Mouse (Mus musculus) hindbrain, embryonic 13.5 days (tissue): ENCODE measurements around the gene Eif4g3. TPM values are rescaled to one million over a fixed set of nuclear protein-coding genes. Genes with fewer than 3 reads are reported as not detected.

ENCODE experiments used
- ATAC-seq: fragments of 200-750 bp; cut with Nextera tagmentation; 2 replicates; pipeline ENCODE4 v1.8.0; 2017; ENCODE audit warnings: moderate TSS enrichment; ENCODE audit not compliant: low FRiP score
- H3K27ac ChIP-seq: fragments of 300-500 bp; sonication (generic); 2 replicates; pipeline ENCODE4 v1.5.1; 2015; ENCODE audit warnings: inconsistent platforms, mild to moderate bottlenecking, moderate library complexity
- H3K27me3 ChIP-seq: fragments of 300-500 bp; sonication (generic); 2 replicates; pipeline ENCODE4 v1.6.1; 2015; ENCODE audit warnings: mild to moderate bottlenecking, inconsistent platforms
- H3K36me3 ChIP-seq: fragments of 300-500 bp; sonication (generic); 2 replicates; pipeline ENCODE4 v1.6.1; 2015; ENCODE audit warnings: mild to moderate bottlenecking, inconsistent platforms
- H3K4me1 ChIP-seq: fragments of 300-500 bp; sonication (generic); replicated peaks from 2 replicates; pipeline ENCODE4 v1.6.1; 2015; ENCODE audit warnings: inconsistent platforms
- H3K4me2 ChIP-seq: fragments of 300-500 bp; sonication (generic); 2 replicates; pipeline ENCODE4 v1.6.1; 2015; ENCODE audit warnings: inconsistent platforms, mild to moderate bottlenecking, moderate library complexity
- H3K4me3 ChIP-seq: fragments of 300-500 bp; sonication (generic); 2 replicates; pipeline ENCODE4 v1.5.1; 2015; ENCODE audit warnings: mild to moderate bottlenecking, inconsistent platforms
- H3K9ac ChIP-seq: fragments of 300-500 bp; sonication (generic); 2 replicates; pipeline ENCODE4 v1.6.1; 2015; ENCODE audit warnings: mild to moderate bottlenecking, inconsistent platforms
- H3K9me3 ChIP-seq: fragments of 300-500 bp; sonication (generic); 2 replicates; pipeline ENCODE4 v1.6.1; 2016; ENCODE audit warnings: inconsistent platforms
- WGBS: fragments of 180-500 bp; shearing (Covaris S2); methylation state at CpG from one replicate; pipeline ENCODE4 v1.1.7; 2015; 5-methylcytosine and 5-hydroxymethylcytosine counted together
- polyA plus RNA-seq: library from polyadenylated mRNA; unstranded; fragments of >200 nt; fragmentation: Nextera tagmentation; extraction: Ambion mirVana; gene quantifications from 2 replicates; pipeline ENCODE4 v1.2.1, GENCODE M21; 2015

Gene Eif4g3
- polyA plus RNA-seq, 1 experiment from 2014 or later: 48.7 TPM

DNA sequence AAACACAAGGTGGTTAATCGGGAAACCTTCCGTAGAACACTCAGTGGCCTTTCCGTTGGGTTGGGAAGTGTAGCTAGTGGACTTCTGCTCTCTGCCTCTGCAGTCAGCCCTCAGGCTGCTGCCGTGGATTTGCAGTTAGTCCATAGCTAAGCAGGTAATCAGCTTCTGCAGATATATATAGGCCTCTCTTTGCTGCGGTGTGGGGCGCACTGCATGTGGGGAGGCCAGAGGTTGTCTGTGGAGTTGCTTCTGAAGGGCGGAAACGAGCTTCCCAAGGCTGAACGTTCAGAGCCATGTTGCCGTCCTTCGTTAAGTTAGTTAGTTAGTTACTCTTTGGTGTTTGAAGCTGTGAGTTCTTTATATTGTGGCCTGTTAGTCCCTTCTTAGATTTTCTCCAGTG, 80.3 kb downstream of the Eif4g3 start:
- Histone ChIP-seq H3K4me3 (no peak overlapping the region), H3K9ac (no peak overlapping the region), H3K9me3 (no peaks in the 10 kb centered on the region), H3K4me2 (no peak overlapping the region), H3K27ac (0 out of 2 replicates have a peak overlapping the region, but pooled peaks have one; percentile 3), H3K4me1 (peaks cover 27% of the 10 kb centered on the region), H3K36me3 (peaks cover 21% of the 10 kb centered on the region), H3K27me3 (no peaks in the 10 kb centered on the region)
- 92% methylated on average over 11 of the region's 11 CpGs for WGBS
- ATAC-seq: no peak

DNA sequence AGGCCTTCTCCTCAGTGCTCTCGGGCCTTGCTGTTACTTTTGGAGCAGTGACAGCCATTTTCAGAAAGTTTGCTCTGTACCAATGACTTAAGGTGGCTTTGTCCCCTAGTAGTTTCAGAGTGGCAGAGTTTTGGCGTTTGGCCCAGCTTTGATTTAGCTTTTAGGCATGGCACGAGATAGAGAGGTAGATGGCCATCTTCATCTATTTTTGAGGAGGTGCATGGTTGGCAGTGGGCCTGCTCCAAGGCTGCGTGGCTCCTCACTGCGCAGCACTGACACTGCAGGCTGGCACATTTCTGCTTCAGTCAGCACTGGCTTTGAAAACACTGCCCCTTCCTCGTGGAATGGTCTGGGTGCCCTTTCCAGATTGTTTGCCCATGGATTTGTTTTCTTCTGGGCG, 80.7 kb downstream of the Eif4g3 start:
- Histone ChIP-seq H3K27ac (0 out of 2 replicates have a peak overlapping the region, but pooled peaks have one; percentile 3), H3K9ac (no peak overlapping the region), H3K4me1 (peaks cover 24% of the 10 kb centered on the region), H3K27me3 (no peaks in the 10 kb centered on the region), H3K9me3 (no peaks in the 10 kb centered on the region), H3K4me3 (no peak overlapping the region), H3K4me2 (no peak overlapping the region), H3K36me3 (peaks cover 18% of the 10 kb centered on the region)
- no peak for ATAC-seq
- WGBS: 74% methylated on average over 7 of the region's 7 CpGs

DNA sequence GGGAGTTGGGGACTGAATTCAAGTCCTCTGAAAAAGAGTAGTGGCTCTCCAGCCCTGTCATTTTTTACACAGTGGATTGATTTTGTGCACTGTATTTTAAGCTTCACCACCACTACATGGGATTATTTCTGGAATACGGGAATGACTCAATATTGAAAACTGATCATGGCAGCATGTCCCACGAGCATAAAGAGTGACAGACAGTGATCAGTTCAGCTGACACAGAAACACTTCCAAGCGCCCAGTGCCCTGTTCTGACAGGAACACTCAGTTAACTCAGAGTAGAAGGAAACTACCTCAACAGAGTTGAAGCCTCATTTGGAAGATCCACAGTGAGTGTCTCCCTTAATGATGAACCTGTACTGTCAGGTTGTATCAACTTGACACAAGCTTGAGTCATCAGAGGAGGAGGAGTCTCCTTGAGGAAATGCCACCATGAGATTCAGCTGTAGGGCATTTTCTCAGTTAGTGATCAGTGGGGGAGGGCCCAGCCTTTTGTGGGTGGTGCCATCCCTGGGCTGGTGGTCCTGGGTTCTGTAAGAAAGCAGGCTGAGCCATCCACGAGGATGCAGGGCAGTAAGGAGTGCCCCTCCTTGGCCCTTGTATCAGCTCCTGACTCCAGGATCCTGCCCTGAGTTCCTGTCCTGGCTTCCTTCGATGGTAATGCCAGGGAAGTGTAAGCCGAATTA, 82.2 kb downstream of the Eif4g3 start:
- no peak overlapping the region for H3K9ac ChIP-seq
- H3K9me3 ChIP-seq: no peaks in the 10 kb centered on the region
- no peaks in the 10 kb centered on the region for H3K27me3 ChIP-seq
- no peak overlapping the region for H3K4me2 ChIP-seq
- 73% methylated on average over 6 of the region's 6 CpGs for WGBS
- H3K4me3 ChIP-seq: no peak overlapping the region
- peaks cover 15% of the 10 kb centered on the region for H3K36me3 ChIP-seq
- peaks cover 23% of the 10 kb centered on the region for H3K4me1 ChIP-seq
- ATAC-seq: no peak
- H3K27ac ChIP-seq: no peak overlapping the region

DNA sequence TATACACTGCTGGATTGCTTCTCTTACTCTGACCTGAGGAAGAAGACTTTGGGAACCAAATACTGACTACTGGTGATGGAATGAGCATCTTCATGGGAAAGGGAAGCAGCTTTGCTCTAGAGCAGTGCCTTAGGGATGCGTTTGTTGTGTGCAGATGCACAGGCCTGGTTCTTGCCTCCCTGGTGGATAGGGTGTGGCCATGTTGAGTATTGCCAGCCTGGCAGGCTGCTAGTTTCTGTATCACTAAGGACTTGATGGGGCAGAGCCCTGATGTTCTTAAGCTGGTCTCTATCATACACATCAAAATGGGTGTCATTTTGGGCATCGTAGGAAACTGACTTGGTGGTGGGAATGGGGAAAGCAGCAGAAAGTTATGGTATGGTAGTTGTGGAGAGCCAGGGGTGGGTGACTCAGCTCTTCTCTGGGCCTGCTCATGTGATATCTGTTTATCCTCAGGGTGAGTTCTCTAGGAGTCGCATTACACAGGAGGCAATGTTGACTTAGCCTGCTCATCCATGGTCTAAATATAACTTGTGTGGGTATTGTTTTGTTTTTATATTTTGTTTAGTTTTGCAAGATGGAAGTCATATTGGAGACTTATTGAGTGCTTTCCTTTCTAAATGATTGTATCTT, 85.0 kb downstream of the Eif4g3 start:
- no peaks in the 10 kb centered on the region for H3K9me3 ChIP-seq
- H3K4me1 ChIP-seq: peaks cover 36% of the 10 kb centered on the region
- no peaks in the 10 kb centered on the region for H3K27me3 ChIP-seq
- H3K36me3 ChIP-seq: peaks cover 7% of the 10 kb centered on the region; the same call in 1 of the 2 replicates
- H3K27ac ChIP-seq: no peak overlapping the region
- no peak overlapping the region for H3K9ac ChIP-seq
- 96% methylated on average over 3 of the region's 3 CpGs for WGBS
- H3K4me2 ChIP-seq: no peak overlapping the region
- H3K4me3 ChIP-seq: no peak overlapping the region
- no peak for ATAC-seq

DNA sequence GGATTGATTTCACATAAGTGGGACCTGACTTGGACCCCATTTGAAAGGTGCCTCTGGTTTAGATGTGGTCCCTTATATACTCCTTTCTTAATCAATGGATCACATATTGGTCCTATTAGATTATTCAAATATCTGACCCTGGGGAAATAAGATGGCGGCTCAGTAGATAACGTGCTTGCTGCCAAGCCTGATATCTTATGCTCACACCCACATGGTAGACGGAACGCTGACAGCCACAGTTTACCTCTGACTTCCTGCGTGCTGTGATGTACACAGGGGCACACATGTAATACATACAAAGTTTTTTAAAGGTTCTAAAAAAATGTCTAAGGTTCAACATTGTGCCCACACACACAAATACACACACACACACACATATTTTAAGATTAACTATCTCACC, 86.4 kb downstream of the Eif4g3 start:
- WGBS: 84% methylated on average over 5 of the region's 5 CpGs
- Histone ChIP-seq H3K9ac (no peak overlapping the region), H3K4me1 (peaks cover 42% of the 10 kb centered on the region), H3K36me3 (peaks cover 20% of the 10 kb centered on the region), H3K27me3 (no peaks in the 10 kb centered on the region), H3K4me3 (no peak overlapping the region), H3K27ac (no peak overlapping the region), H3K9me3 (no peaks in the 10 kb centered on the region), H3K4me2 (no peak overlapping the region)
- no peak for ATAC-seq

DNA sequence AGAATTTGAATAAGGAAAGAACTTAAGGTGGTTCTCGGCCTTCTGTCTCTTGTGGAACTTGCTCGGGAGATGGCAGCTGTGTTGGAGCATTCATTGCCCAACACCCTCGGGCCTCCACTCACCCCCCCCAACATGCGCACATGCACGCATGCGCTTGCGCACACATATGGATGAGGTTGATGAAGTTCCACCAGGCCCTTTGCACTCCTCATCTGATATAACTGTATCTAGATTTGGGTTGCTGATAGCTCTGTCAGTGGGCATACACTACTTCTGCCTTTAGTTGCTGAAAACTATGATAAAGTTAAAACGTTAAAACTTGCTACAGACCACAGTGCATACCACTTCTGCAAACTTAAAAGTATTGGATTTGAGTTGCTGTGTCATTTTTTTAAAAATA, 89.6 kb downstream of the Eif4g3 start:
- 78% methylated on average over 8 of the region's 8 CpGs for WGBS
- no peak overlapping the region for H3K4me3 ChIP-seq
- H3K36me3 ChIP-seq: peaks cover 21% of the 10 kb centered on the region
- H3K4me1 ChIP-seq: peaks cover 47% of the 10 kb centered on the region
- no peak overlapping the region for H3K4me2 ChIP-seq
- no peak for ATAC-seq
- no peak overlapping the region for H3K9ac ChIP-seq
- no peak overlapping the region for H3K27ac ChIP-seq
- no peaks in the 10 kb centered on the region for H3K27me3 ChIP-seq
- no peaks in the 10 kb centered on the region for H3K9me3 ChIP-seq

DNA sequence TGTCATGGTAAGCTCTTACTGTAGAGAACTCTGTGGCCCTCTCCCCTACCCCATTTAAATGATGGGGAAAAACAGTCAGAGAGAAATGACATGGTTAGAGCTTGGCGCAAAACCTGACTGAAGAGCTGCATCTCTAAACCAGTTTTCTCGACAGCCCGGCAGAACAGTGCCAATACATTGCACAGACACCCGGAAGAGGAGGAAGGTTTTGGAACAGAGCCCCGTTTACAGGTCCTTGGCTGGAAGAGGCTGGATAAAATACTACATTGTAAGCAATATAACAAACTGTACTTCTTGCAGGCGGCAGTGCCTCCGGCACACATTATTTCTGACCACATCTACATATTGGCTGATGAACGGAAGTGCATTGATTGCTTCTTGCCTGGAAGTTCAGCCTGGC, 91.3 kb downstream of the Eif4g3 start:
- WGBS: 89% methylated on average over 8 of the region's 8 CpGs
- Histone ChIP-seq H3K9me3 (no peaks in the 10 kb centered on the region), H3K36me3 (peaks cover 22% of the 10 kb centered on the region), H3K4me2 (no peak overlapping the region), H3K4me3 (no peak overlapping the region), H3K4me1 (peaks cover 47% of the 10 kb centered on the region), H3K27me3 (no peaks in the 10 kb centered on the region), H3K27ac (peak overlapping the region; percentile 76), H3K9ac (no peak overlapping the region)
- no peak for ATAC-seq

DNA sequence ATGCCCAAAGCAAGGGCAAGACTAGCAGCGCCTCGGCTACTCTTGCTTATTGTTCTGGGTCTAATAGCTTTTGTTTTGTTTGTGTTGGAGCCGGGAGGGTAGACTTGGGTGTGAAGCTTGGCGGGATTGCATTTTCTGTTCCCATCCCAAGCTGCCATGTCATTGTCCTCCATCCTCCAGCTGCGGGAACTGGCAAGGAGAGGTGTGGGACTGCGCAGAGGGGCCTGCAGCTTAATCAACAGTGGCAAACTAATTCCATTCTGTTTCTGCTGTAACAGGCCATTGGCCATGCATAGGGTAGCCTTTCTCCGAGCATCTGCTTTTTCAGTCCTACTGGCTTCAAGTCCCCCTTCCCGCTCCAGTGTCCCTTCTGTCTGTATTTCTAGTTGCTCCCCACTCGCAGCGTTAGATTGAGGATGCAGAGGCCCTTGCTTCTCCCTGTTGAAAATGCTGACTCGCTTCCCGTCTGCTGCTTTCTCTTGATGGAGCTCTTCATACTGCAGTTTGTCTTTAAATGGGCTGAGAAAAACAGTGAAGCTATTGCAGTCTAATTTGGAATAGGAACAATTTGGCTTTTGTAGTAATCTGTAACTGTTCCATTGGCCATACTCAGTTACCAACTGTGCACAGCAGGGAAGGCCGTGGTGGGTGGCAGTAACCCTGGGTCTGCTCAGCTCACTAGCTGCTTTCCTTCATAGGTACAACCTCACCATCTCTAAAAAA, 92.2 kb downstream of the Eif4g3 start:
- H3K36me3 ChIP-seq: peaks cover 23% of the 10 kb centered on the region
- no peak overlapping the region for H3K4me3 ChIP-seq
- peaks cover 47% of the 10 kb centered on the region for H3K4me1 ChIP-seq
- no peaks in the 10 kb centered on the region for H3K9me3 ChIP-seq
- no peak overlapping the region for H3K4me2 ChIP-seq
- H3K27ac ChIP-seq: peak overlapping the region; percentile 76
- 62% methylated on average over 13 of the region's 13 CpGs for WGBS
- H3K27me3 ChIP-seq: no peaks in the 10 kb centered on the region
- H3K9ac ChIP-seq: no peak overlapping the region
- no peak for ATAC-seq

DNA sequence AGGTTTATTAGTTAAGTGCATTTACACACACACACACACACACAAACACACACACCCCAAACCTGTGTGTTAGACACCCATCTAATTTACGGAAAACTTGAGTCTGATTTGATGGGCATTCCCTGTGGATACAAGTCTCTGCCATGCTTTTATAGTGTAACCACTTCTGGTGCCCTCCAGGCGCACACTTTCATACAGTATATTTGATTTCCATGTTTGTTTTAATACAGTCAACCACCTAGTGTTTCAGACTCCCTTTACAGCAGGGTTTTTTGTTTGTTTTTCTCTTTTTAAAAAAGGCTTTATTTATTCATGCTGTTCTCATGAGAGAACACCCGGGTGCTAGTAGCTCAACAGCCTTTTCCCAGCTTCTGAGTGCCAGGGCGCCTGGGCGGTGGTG, 94.1 kb downstream of the Eif4g3 start:
- no peak for ATAC-seq
- H3K9ac ChIP-seq: no peak overlapping the region
- H3K4me2 ChIP-seq: no peak overlapping the region

DNA sequence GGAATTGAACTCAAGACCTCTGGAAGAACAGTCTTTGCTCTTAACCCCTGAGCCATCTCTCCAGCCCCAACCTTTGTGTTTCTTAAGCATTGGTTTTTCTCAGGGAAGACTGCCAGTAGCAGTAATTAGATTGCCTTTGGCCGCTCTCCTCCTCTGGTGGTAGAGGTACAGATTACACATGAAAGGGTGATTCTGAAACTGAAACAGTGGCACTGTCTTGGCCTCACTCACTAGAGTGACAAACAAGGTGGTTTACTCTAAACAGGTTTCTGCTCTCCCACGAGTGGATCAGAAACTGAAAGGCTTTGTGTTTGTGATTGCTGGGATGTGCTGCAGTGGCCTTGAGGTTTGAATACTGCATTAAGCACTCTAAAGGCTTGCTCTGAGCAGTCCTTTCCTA, 96.7 kb downstream of the Eif4g3 start:
- H3K27ac ChIP-seq: no peak overlapping the region
- H3K4me1 ChIP-seq: peaks cover 20% of the 10 kb centered on the region
- no peak overlapping the region for H3K4me3 ChIP-seq
- ATAC-seq: no peak
- whole genome bisulfite sequencing: 95% methylated on average over 2 of the region's 2 CpGs
- H3K36me3 ChIP-seq: peaks cover 7% of the 10 kb centered on the region; the same call in 1 of the 2 replicates
- no peak overlapping the region for H3K4me2 ChIP-seq
- H3K27me3 ChIP-seq: no peaks in the 10 kb centered on the region
- no peaks in the 10 kb centered on the region for H3K9me3 ChIP-seq
- no peak overlapping the region for H3K9ac ChIP-seq

More for the DNA sequence above, 94.1 kb downstream of the Eif4g3 start:
- peaks cover 32% of the 10 kb centered on the region for H3K4me1 ChIP-seq
- H3K27me3 ChIP-seq: no peaks in the 10 kb centered on the region
- 87% methylated on average over 5 of the region's 5 CpGs for WGBS
- H3K4me3 ChIP-seq: no peak overlapping the region
- H3K9me3 ChIP-seq: no peaks in the 10 kb centered on the region
- peaks cover 23% of the 10 kb centered on the region for H3K36me3 ChIP-seq
- no peak overlapping the region for H3K27ac ChIP-seq

DNA sequence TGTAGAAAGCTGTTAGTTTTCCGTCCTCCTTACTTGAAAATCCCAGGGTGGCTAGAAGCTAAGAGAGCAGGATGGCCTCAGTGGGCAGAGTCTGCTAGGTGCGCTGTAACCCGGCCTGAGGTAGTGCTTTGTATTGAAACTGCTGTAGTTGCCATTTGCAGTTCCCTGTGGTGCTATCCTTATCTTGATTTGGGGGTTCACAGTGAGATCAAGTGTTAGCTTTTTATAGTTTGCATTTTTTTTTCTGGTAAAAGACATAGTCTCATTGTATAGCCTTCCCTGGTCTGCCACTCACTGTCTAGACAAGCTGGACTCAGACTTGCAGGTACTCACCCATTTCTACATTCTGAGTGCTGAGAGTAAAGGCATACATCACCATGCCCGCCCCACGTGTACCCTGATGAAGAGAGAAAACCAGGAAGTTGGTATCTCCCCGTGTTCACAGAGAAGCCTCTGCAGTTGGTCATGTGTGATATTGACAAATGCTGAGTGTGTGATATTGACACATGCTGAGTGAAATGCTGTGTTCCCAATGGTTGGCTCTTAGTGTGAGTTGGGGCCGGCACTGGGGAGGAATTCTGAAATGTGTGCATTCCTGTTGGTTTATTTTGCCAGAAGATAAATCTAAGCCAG, 98.9 kb downstream of the Eif4g3 start:
- H3K4me3 ChIP-seq: no peak overlapping the region
- H3K27me3 ChIP-seq: no peaks in the 10 kb centered on the region
- no peaks in the 10 kb centered on the region for H3K9me3 ChIP-seq
- H3K27ac ChIP-seq: no peak overlapping the region
- H3K4me2 ChIP-seq: no peak overlapping the region
- ATAC-seq: no peak
- no peak overlapping the region for H3K9ac ChIP-seq
- H3K4me1 ChIP-seq: 0 out of 2 replicates have a peak, but pooled peaks cover 8% of the 10 kb centered on the region
- WGBS: 92% methylated on average over 7 of the region's 7 CpGs
- peaks cover 5% of the 10 kb centered on the region for H3K36me3 ChIP-seq

DNA sequence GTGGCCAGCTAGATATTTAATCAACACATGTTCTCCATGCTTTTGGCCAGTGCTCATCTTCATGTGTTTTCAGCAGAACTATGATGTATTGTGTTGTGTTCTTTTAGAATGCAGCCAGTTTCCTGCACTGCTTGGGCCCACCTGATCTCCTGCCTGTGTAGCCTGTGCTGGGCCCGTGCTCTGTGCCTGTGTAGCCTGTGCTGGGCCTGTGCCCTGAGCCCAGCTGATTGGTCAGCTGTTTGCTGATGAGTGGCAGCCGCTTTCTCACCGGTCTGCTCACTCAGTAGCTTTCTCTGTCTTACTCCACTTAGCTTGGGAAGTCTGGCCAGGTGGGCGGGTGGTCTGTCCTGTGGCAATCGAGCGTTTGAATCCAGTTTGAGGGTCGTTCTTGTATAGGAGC, 107.6 kb downstream of the Eif4g3 start:
- H3K27me3 ChIP-seq: no peaks in the 10 kb centered on the region
- WGBS: 82% methylated on average over 7 of the region's 7 CpGs

More for the DNA sequence above, 107.6 kb downstream of the Eif4g3 start:
- peaks cover 68% of the 10 kb centered on the region for H3K36me3 ChIP-seq
- no peak overlapping the region for H3K4me3 ChIP-seq
- H3K4me1 ChIP-seq: no peaks in the 10 kb centered on the region; the same call in 1 of the 2 replicates
- no peaks in the 10 kb centered on the region for H3K9me3 ChIP-seq
- no peak overlapping the region; the same call in 1 of the 2 replicates for H3K27ac ChIP-seq
- H3K9ac ChIP-seq: no peak overlapping the region
- no peak for ATAC-seq
- no peak overlapping the region for H3K4me2 ChIP-seq
